Mouse (Mus musculus) megakaryocyte, adult 5-6 weeks (primary cell): ENCODE data around the gene Notch3. TPM values are rescaled to one million over a fixed set of nuclear protein-coding genes. Genes with fewer than 3 reads are reported as not detected.
"Not testable (repeated sequence)": the region's sequence is repeated elsewhere in the genome, so short reads cannot be mapped to it uniquely, and the experiment has no call there.

Source experiments
- ATAC-seq: 2 replicates; pipeline ENCODE4 v1.8.0; 2016; ENCODE audit warnings: mild to moderate bottlenecking, inconsistent platforms; ENCODE audit not compliant: poor library complexity, severe bottlenecking
- total RNA-seq, 2 experiments: library from RNA; stranded (forward) in 1 of 2; stranded (reverse) in 1 of 2; fragments of 153-499, 151-499 nt in 1 of 2; fragments of 221-1000, 200-1000 nt in 1 of 2; gene quantifications; 2 replicates each; pipeline versions ENCODE4 v1.2.3 to v1.2.4; 2015 to 2017

The Notch3 gene
- total RNA-seq, 2 experiments from 2014 or later: 0.04 TPM; not detected in 1

DNA sequence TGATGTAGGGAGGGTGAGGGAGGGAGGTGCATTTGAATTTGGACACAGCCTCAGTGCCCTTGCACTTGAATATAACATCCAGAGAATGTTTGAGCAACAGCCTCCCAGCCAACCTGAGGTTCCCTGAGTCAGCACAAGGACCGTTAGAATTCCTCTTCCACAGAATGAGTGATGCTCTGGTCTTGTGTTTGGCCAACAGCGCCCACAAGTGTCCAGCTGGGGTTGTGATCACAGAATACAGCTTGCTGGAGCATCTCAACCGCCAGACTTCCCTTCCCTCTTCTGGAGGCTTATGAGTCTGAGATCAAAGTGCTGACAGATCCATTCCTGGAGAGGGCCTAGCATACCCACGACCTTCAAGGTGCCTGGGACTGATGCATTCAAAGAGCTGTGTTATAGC, 63.6 kb downstream of the Notch3 start:
- ATAC-seq: no peak

DNA sequence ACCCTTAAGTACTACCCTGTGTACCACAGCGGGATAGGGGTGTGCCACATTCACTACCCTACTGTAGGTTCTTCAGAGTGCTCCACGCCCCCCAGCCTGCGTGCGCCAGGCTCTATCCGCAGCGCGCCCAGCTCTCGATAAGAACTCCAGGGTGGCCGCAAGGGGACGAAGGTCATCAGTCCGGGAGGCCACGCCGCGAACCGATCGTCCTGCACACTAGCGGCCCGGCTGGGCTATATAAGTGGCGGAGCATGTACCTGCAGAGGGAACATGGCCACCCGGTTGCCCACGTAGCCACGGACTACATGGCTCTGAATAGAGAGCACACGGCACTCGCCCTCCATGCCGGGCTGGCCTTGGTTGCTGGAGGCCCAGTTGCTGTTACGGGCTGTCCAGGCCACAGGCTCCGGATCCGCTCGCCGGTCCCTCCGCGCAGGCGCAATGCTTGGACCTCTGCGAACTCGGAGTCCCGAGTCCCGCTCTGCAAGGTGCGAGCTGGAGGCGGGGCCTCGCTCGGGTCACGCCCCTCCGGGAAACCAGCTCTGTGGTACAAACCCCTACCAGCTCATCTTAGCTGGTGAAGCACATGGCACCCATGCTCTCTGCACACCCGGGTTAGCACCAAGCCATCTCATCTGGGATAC, 66.6 kb downstream of the Notch3 start:
- ATAC-seq: peak; percentile 51

DNA sequence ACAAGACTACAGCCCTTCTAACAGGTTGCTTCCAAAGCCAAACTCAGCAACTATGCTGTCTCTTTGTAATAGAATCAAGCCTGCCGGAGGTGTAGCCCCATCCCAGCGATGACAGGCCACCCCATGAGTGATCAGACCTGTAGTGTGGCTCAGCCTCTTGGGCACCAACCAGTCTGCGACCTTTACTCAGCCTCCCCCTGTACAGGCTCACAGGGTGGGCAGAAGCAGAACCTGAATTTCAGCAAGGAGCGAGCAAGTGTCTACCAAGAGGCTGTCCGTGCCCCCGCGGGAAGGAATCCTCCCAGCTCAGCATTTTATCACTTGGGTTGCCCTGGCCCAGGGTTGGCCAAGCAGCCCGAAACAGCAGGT, 67.1 kb downstream of the Notch3 start:
- no peak for ATAC-seq

DNA sequence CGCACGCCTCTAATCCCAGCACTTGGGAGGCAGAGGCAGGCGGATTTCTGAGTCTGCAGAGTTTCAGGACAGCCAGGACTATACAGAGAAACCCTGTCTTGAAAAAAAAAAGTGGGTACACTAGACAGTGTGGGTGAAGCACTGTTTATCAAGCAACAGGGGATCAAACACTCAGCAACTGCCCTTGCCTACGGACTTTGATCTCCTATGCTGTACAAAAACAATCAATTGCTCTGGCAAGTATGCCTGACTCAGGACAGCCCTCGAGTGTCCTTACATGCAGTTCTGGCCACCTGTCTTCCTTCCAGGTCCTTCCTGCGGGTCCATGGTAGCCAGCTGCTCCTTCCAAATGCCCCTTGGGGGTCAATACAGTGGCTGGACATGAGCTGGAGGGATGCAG, 67.7 kb downstream of the Notch3 start:
- not testable (repeated sequence) for ATAC-seq

GRCm38 (mm10) chr17:32097676-32098075, 69.0 kb downstream of the Notch3 start:
- ATAC-seq: no peak

GRCm38 (mm10) chr17:32092895-32093294, 73.8 kb downstream of the Notch3 start:
- ATAC-seq: no peak

DNA sequence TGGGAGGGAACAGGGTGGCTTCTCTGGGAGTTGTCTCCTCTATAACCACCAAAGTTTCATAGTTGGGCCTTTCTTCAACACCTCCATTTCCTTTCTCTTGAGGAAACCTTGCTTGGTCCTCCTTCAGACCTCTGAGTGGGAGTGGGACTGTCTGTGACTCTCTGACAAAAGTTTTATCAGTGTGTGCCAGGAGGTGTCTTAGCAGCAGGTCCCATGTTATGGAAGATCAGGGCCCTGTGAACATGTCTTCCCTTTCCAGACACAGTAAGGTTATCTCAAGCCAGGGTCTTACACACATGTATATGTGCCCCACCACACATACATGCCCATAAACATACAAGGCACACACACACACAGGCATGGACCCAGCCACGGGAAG, 74.4 kb downstream of the Notch3 start:
- no peak for ATAC-seq

DNA sequence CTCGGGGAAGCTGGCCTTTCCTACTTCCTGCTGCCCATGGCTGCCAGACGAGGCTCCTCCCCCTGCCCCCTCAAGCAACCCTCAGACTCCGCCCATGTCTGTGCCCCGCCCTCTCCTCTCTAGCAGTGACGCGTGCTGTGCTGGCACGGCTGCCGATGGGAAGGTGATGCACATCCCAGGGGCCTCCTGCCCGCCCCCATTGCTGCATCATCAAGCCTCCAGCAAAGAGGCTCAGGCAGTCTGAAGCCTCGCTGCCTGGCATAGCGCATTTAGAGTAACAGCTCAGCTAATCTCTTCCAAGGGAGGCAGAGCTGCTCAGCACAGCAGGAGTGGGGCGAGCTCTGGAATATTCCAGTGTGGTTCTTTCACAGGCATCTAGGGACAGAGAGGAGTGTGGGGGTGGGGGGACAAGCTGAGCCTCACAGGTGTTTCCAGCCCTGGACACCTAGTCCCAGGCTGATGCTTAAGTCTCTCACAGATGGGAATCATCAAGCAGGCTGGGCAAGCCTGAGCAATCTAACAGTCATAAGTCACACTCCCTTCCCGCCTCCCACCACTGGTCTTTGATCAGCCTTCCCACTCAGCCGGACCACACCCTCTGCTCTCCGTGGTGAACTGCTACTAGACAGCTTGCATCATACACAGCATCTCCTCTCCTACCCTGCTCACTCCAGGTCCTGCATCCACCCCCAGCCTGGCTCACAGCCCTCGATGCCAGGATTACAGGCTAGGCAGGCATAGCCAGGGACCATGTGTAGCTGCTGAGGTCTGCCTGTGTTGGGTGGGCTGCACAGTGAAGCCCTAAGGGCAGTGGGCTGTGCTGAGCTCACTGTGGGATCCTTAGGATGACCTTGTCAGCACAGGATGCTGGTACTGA, 75.0 kb downstream of the Notch3 start:
- peak; percentile 95 for ATAC-seq

DNA sequence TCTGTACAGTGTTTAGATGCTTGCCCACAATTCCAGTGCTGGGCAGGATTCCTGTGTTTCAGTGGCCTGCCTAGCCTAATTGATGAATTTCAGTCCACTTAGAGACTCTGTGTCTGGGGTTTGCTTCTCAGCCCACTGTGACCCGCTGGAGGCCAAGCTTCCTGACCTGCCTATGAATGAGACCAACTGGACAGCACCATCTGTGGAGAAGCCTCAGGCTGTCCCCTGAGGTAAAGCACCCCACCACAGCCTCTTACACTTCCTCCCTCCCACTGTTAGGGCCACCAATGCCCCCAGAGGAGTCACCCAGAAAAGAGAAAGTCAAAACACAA, 75.7 kb downstream of the Notch3 start:
- no peak for ATAC-seq

DNA sequence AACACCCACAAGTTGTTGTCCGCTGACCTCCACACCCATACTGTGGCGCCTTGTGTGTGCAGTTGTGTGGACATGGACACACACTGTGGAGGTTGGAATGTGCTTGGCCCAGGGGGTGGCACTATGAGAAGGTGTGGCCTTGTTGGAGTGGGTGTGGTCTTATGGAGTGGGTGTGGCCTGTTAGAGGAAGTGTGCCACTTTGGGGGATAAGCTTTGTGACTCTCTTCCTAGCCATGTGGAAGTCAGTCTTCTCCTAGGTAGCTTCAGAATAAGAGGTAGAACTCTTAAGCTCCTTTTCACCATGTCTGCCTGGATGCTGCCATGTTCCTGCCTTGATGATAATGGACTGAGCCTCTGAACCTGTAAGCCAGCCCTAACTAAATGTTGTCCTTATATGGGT, 79.6 kb downstream of the Notch3 start:
- no peak for ATAC-seq

DNA sequence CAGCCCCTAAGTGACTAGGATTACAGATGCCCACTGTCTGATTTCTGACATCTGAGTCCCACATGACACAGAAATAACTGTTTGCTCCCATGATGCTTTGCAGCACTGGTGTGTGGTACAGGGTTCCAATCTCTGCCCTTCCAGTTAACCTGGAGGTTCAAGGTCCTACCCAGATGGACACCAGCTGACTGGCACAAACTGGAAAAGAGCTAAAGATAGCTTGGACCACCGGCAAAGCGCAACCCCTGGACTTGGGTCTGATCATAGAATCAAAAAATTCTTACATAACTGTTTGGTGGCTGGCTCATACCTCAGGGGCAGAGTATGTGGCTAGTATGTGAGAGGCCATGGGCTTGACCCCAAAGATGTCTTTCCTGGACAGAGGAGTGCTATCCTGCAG, 83.3 kb downstream of the Notch3 start:
- no peak for ATAC-seq

DNA sequence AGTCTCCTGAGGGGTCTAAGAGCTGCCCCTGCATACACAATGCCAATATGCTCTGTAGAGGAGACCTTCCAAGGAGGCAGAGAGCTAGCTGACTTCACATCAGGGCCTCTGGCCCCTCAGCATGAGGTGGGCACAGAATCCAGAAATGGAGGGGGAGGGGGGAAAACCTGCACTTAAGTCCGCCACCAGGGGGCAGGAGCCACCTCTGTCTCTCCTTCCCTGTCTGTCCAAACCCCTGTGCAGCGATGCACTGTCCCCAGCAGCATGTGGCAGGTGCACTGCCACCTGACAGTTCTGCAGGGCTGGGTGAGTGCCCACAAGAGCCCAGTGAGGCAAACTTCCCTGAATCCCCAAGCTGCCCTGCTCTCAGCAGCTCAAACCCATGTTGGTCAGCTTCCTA, 91.5 kb downstream of the Notch3 start:
- peak; percentile 33 for ATAC-seq

DNA sequence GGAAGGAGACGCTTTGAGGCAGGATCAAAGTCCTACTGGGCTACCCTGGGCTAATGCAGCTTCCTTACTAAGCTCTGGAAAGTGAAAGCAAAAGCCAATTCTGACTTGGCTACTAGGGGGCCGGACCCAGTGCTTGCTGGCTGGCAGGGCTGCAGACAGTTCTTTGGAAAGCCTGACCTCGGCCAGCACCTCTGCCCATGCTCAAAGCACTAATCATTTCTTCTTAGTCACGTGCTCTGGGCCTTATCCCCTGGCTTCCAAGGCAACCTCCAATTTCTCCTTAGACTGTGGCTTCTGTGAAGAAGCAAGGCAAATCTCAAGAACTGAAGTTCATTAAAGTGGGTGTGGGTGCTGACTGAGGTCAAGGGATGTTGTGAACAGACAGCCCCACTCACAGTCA, 92.0 kb downstream of the Notch3 start:
- no peak for ATAC-seq

DNA sequence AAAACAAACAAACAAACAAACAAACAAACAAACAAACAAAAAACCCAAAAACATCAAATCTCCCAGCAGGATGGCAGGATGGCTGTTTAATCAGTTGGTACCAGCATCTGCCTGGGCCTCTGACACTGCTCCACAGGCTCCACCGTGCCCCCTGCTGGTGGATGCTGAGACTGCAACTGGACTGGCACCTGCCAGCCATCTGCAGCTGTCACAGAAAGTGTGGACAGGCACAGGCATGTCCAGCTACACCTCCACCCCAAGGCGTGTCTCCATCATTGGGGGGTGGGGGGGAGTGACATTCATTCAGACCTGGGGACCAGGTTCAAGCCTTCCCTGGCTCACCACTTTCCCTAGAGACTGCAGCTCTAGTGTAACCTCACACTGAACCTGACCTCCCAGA, 93.3 kb downstream of the Notch3 start:
- peak; percentile 90 for ATAC-seq

Other genes with a start within 250 kb of the Notch3 start
- gene Rrp1b, start 130.8 kb downstream of the Notch3 start, total RNA-seq (2015): 16.8 and 18.9 TPM in 2 replicates
- 18.3 and 19.1 TPM in 2 replicates for gene Rrp1b, start 130.8 kb downstream of the Notch3 start, total RNA-seq (2017)
- not detected in 2 replicates for gene Hsf2bp, start 130.5 kb downstream of the Notch3 start, total RNA-seq (2015)
- not detected in 2 replicates for gene Hsf2bp, start 130.5 kb downstream of the Notch3 start, total RNA-seq (2017)
- gene Ephx3, start 22.7 kb upstream of the Notch3 start, total RNA-seq (2015): 0.07 and 0.23 TPM in 2 replicates
- 0.20 TPM in 1 of 2 replicates, not detected in the other for gene Ephx3, start 22.7 kb upstream of the Notch3 start, total RNA-seq (2017)
- 128 and 143 TPM in 2 replicates for gene Brd4, start 117.9 kb upstream of the Notch3 start, total RNA-seq (2015)
- 20.7 and 30.3 TPM in 2 replicates for gene Brd4, start 117.9 kb upstream of the Notch3 start, total RNA-seq (2017)
- 43.5 and 49.8 TPM in 2 replicates for gene Akap8, start 154.4 kb upstream of the Notch3 start, total RNA-seq (2015)
- 91.5 and 103 TPM in 2 replicates for gene Akap8, start 154.4 kb upstream of the Notch3 start, total RNA-seq (2017)
- 48.3 and 51.1 TPM in 2 replicates for gene Akap8l, start 183.8 kb upstream of the Notch3 start, total RNA-seq (2015)
- gene Akap8l, start 183.8 kb upstream of the Notch3 start, total RNA-seq (2017): 66.4 and 69.6 TPM in 2 replicates
- 17.2 and 23.0 TPM in 2 replicates for gene Wiz, start 222.6 kb upstream of the Notch3 start, total RNA-seq (2015)
- 4.9 and 5.9 TPM in 2 replicates for gene Wiz, start 222.6 kb upstream of the Notch3 start, total RNA-seq (2017)
- 52.9 and 54.4 TPM in 2 replicates for gene Rasal3, start 236.7 kb upstream of the Notch3 start, total RNA-seq (2015)
- 19.5 and 25.7 TPM in 2 replicates for gene Rasal3, start 236.7 kb upstream of the Notch3 start, total RNA-seq (2017)